Mouse (Mus musculus) stomach, embryonic 16.5 days (tissue): ENCODE results near the gene Btn1a1. TPM values are rescaled to one million over a fixed set of nuclear protein-coding genes. Genes with fewer than 3 reads are reported as not detected.
A peak's percentile ranks its signal among the peaks of the same experiment; 100 is the strongest.

ENCODE experiments used
- ATAC-seq: fragments of 200-750 bp; cut with Nextera tagmentation; 2 replicates; pipeline ENCODE4 v1.8.0; 2017; ENCODE audit warnings: moderate number of reproducible peaks, moderate TSS enrichment; ENCODE audit not compliant: insufficient read depth, low FRiP score
- H3K27ac ChIP-seq: fragments of 300-500 bp; sonication (generic); 2 replicates; pipeline ENCODE4 v1.5.1; 2014; ENCODE audit warnings: low read length
- H3K27me3 ChIP-seq: fragments of 300-500 bp; sonication (generic); 2 replicates; pipeline ENCODE4 v1.6.1; 2014; ENCODE audit warnings: low read length, control low read depth, mixed read lengths; ENCODE audit not compliant: control insufficient read depth, insufficient read depth
- H3K36me3 ChIP-seq: fragments of 300-500 bp; sonication (generic); 2 replicates; pipeline ENCODE4 v1.6.1; 2014; ENCODE audit warnings: low read length; ENCODE audit not compliant: control insufficient read depth, insufficient read depth
- H3K4me1 ChIP-seq: fragments of 300-500 bp; sonication (generic); 2 replicates; pipeline ENCODE4 v1.6.1; 2014; ENCODE audit warnings: low read length, control low read depth, mixed read lengths; ENCODE audit not compliant: control insufficient read depth, insufficient read depth
- H3K4me2 ChIP-seq: fragments of 300-500 bp; sonication (generic); 2 replicates; pipeline ENCODE4 v1.6.1; 2014; ENCODE audit warnings: low read depth, low read length, mixed read lengths
- H3K4me3 ChIP-seq: fragments of 300-500 bp; sonication (generic); replicated peaks from 2 replicates; pipeline ENCODE4 v1.5.1; 2014; ENCODE audit warnings: mild to moderate bottlenecking, low read length
- H3K9ac ChIP-seq: fragments of 300-500 bp; sonication (generic); 2 replicates; pipeline ENCODE4 v1.6.1; 2014; ENCODE audit warnings: low read length
- H3K9me3 ChIP-seq: fragments of 300-500 bp; sonication (generic); replicated peaks from 2 replicates; pipeline ENCODE4 v1.6.1; 2016; ENCODE audit warnings: low read length, control low read depth; ENCODE audit not compliant: control insufficient read depth
- WGBS: fragments of 180-500 bp; shearing (Covaris S2); extraction: QIAGEN DNeasy Blood & Tissue Kit; methylation state at CpG from one replicate; pipeline ENCODE4 v1.1.7; 2014; 5-methylcytosine and 5-hydroxymethylcytosine counted together
- polyA plus RNA-seq: library from polyadenylated mRNA; unstranded; fragments of >200 nt; fragmentation: Nextera tagmentation; extraction: Ambion mirVana; gene quantifications from 2 replicates; pipeline ENCODE4 v1.2.1, GENCODE M21; 2015

Btn1a1 gene
- polyA plus RNA-seq, 1 experiment from 2014 or later = 0.22 TPM

- Histone ChIP-seq H3K4me1 (peaks cover 3% of the 10 kb centered on the region; the same call in 1 of the 2 replicates), H3K27ac (no peak overlapping the region), H3K36me3 (no peaks in the 10 kb centered on the region), H3K9me3 (no peaks in the 10 kb centered on the region), H3K27me3 (no peaks in the 10 kb centered on the region), H3K9ac (no peak overlapping the region), H3K4me3 (no peak overlapping the region), H3K4me2 (no peak overlapping the region)
- no peak for ATAC-seq
- 59% methylated on average over 1 of the region's 1 CpGs for WGBS
Measured at GRCm38 (mm10) chr13:23490863-23491262, 25.2 kb upstream of the Btn1a1 start.

DNA sequence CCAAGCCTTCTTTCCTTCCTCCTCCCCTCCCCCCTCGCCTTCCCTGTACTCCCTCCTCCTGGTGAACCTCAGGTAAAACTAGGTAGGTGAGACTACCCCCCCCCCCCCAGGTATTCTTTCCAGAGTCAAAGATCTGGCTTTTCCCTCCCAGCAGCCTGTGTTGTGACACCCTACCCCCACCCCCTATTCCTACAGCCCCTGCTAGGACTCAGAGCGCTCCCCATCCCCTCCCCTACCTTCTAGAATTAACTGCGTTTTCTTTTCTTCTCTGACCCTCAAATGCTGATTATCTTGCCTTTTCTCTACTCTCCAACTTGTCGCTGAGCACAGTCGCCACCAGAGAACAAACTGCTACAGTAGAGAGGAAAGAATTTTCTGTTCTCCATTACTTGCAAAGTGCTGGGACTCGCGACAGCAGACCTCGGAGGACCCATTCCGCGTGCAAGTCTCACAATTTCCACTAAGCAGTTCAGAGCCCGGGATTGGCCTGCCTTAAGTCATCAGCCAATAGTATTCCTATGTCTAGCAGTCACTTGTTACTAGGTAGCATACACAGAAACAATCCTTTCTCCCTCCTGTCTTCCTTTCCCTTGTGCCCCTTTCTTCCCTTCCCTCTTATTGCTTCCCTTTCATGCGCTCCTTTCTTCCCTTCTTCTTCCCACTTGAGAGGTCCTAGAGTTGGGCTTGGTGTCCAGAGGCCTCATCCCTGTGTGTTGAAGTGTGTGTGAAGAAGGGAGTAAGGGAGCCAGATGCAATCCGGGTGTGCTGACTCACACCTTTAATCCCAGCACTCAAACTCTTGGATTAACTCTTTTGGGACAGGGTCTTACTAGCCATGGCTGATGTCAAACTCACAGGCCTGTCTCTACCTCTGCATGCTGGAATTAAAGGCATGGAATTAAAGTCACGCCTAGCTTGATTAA, 23.0 kb upstream of the Btn1a1 start, which contains the start of gene Btn2a2:
Gene Btn2a2, minus strand, starts transcription at position 458 of the 923 bp plus-strand sequence.
- Histone ChIP-seq H3K27me3 (no peaks in the 10 kb centered on the region), H3K36me3 (no peaks in the 10 kb centered on the region), H3K4me3 (peak within 1 kb of the TSS; percentile 41), H3K4me1 (peaks cover 3% of the 10 kb centered on the region; the same call in 1 of the 2 replicates), H3K4me2 (peak within 1 kb of the TSS; percentile 70), H3K9me3 (no peaks in the 10 kb centered on the region), H3K27ac (no peak within 1 kb of the TSS), H3K9ac (peak within 1 kb of the TSS; percentile 45)
- WGBS = 4% methylated on average over 13 of the region's 14 CpGs
- ATAC-seq = peak; percentile 93

GRCm38 (mm10) chr13:23485271-23485670, 19.6 kb upstream of the Btn1a1 start:
- H3K9ac ChIP-seq = no peak overlapping the region
- no peak overlapping the region for H3K27ac ChIP-seq
- H3K36me3 ChIP-seq = no peaks in the 10 kb centered on the region
- H3K4me2 ChIP-seq = no peak overlapping the region
- H3K4me1 ChIP-seq = peaks cover 3% of the 10 kb centered on the region; the same call in 1 of the 2 replicates
- H3K27me3 ChIP-seq = no peaks in the 10 kb centered on the region
- no peak overlapping the region for H3K4me3 ChIP-seq
- no peaks in the 10 kb centered on the region for H3K9me3 ChIP-seq
- WGBS = 45% methylated on average over 5 of the region's 5 CpGs
- ATAC-seq = no peak

DNA sequence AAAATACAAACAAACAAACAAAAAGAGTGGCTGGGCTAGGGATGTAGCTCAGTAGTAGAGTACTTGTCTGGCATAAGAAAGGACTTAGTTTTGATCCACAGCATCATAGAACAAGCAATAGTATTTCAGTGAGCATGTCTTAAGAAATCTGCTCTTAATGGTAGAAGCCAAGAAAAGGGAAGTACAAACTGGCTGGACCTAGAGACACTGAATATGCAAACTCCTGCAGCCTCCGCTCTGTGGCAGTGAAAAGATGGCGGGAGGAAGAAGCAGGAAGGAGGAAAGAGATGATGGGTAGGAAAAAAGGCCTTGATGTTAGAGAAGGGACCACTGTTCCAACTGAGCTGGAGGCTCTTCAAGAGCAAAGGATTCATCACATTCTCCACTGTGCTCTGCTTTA, 17.5 kb upstream of the Btn1a1 start:
- WGBS = 73% methylated on average over 2 of the region's 2 CpGs

GRCm38 (mm10) chr13:23475658-23476057, 10.0 kb upstream of the Btn1a1 start:
- no peak overlapping the region for H3K9ac ChIP-seq
- no peaks in the 10 kb centered on the region for H3K4me1 ChIP-seq
- no peak for ATAC-seq
- no peaks in the 10 kb centered on the region for H3K27me3 ChIP-seq
- no peaks in the 10 kb centered on the region for H3K36me3 ChIP-seq
- H3K9me3 ChIP-seq = no peaks in the 10 kb centered on the region
- no peak overlapping the region for H3K4me3 ChIP-seq
- no peak overlapping the region for H3K27ac ChIP-seq
- WGBS = 32% methylated on average over 2 of the region's 2 CpGs
- no peak overlapping the region for H3K4me2 ChIP-seq

More for the DNA sequence above, 17.5 kb upstream of the Btn1a1 start:
- 0 out of 2 replicates have a peak, but pooled peaks cover under 1% of the 10 kb centered on the region for H3K4me1 ChIP-seq
- no peak overlapping the region for H3K27ac ChIP-seq
- no peaks in the 10 kb centered on the region for H3K36me3 ChIP-seq
- no peak overlapping the region for H3K9ac ChIP-seq
- no peaks in the 10 kb centered on the region for H3K27me3 ChIP-seq
- no peak overlapping the region for H3K4me3 ChIP-seq
- H3K9me3 ChIP-seq = no peaks in the 10 kb centered on the region
- no peak for ATAC-seq
- H3K4me2 ChIP-seq = no peak overlapping the region

DNA sequence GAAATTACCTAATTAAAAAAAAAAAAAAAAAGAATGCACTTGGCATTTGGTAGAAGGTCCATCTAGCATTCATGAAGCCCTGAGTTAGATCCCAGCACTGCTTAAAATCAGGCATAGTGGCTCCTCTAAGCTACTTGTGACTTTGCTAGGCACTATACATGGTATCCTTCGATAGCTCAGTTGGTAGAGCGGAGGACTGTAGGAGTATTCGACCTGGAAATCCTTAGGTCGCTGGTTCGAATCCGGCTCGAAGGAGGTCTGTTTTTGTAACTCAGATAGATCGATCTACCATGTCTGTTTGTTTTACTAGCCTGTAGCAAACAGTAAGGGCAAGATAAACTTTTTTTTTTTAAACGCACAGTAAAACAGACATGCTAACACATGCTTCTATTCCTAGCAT, 1.2 kb upstream of the Btn1a1 start:
- Histone ChIP-seq H3K4me1 (peaks cover 12% of the 10 kb centered on the region; the same call in 1 of the 2 replicates), H3K27ac (no peak overlapping the region), H3K27me3 (no peaks in the 10 kb centered on the region), H3K4me2 (no peak overlapping the region), H3K9ac (no peak overlapping the region), H3K9me3 (no peaks in the 10 kb centered on the region), H3K36me3 (no peaks in the 10 kb centered on the region), H3K4me3 (no peak overlapping the region)
- 5% methylated on average over 9 of the region's 9 CpGs for WGBS
- peak; percentile 54; the same call in 1 of the 2 replicates for ATAC-seq

DNA sequence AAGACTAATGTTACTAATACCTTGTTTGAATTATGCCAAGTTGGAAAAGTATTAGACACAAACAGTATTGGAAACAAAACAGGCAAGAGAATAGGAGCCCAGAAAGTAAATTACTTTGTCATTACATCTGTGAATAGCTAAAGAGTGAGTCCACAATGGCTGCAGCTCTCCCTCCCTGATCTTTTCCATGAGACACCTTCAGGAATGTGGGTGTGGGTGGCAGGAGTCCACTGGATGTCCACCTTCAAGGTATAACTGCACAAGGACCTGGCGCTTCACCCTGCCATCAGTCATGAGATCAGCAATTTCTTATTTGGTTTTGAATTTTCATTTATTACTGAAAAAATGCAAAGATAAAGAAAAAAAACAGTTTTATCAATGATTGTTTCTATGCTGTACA, 605 bp upstream of the Btn1a1 start:
- Histone ChIP-seq H3K36me3 (no peaks in the 10 kb centered on the region), H3K27ac (no peak overlapping the region), H3K9me3 (no peaks in the 10 kb centered on the region), H3K4me1 (peaks cover 12% of the 10 kb centered on the region; the same call in 1 of the 2 replicates), H3K4me3 (no peak overlapping the region), H3K4me2 (peak overlapping the region; percentile 90), H3K27me3 (no peaks in the 10 kb centered on the region), H3K9ac (no peak overlapping the region)
- ATAC-seq = no peak
- WGBS = 80% methylated on average over 1 of the region's 1 CpGs

DNA sequence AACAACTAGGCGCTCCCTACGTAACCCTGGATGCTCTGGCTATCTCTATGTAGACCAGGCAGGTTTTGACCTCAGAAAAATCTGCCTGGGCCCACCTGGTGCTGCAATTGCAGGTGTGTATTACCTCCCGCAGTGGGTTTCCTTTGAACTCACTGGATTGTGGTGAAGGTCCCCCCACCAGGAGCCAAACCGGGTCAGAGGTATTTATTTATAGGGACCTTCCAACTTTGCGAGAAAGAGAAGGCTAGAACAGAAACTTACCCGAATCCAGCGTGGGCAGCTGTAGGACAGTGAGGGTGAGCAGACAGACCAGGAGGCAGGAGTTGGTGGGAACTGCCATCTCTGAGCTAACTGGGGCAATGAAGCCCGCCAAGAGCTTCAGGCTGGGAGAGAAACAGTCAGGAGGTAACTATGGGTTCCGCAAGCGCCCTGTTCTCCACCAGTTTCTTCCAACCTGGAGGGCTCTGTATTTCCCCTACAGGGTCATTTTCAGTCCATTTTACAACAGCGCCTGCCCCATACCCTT, 797 bp downstream of the Btn1a1 start:
- H3K4me2 ChIP-seq = peak overlapping the region; percentile 90
- no peak overlapping the region for H3K27ac ChIP-seq
- peak overlapping the region; percentile 67 for H3K9ac ChIP-seq
- 10% methylated on average over 11 of the region's 11 CpGs for WGBS
- H3K4me1 ChIP-seq = peaks cover 12% of the 10 kb centered on the region; the same call in 1 of the 2 replicates
- ATAC-seq = no peak
- H3K4me3 ChIP-seq = peak overlapping the region; percentile 59
- H3K27me3 ChIP-seq = no peaks in the 10 kb centered on the region
- no peaks in the 10 kb centered on the region for H3K36me3 ChIP-seq
- H3K9me3 ChIP-seq = no peaks in the 10 kb centered on the region

DNA sequence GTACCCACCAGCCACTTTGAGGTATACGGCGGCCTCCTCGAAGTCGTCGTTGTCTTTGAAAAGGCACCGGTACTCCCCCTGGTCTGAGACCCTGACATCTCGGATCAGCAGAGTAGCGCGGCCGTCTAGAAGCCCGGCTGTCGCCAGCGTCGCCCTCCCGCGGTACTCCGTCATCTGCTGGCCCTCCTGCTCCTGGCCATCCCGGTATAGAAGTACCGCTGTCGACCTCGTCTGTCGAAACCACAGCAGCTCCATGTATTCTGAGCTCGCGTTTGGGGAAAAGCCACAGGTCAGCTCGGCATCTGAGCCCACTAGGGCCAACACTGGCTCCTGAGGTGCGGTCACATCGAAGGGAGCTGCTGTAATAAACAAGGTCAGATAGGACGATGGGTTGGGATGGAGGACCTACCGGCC, 1.5 kb downstream of the Btn1a1 start:
- under 1% methylated on average over 29 of the region's 29 CpGs for WGBS

More for the DNA sequence above, 1.5 kb downstream of the Btn1a1 start:
- no peak for ATAC-seq
- H3K9ac ChIP-seq = peak overlapping the region; percentile 67
- H3K4me1 ChIP-seq = peaks cover 12% of the 10 kb centered on the region; the same call in 1 of the 2 replicates
- H3K4me3 ChIP-seq = peak overlapping the region; percentile 59
- peak overlapping the region; percentile 90 for H3K4me2 ChIP-seq
- H3K27ac ChIP-seq = no peak overlapping the region
- H3K27me3 ChIP-seq = no peaks in the 10 kb centered on the region
- no peaks in the 10 kb centered on the region for H3K36me3 ChIP-seq
- no peaks in the 10 kb centered on the region for H3K9me3 ChIP-seq
